Comparison of ENCODE assay signal across 24 mouse cellular contexts in genomic region chr2:37689064-37689615, GRCm38 (mm10). TPM values are rescaled to one million over a fixed set of nuclear protein-coding genes. Genes with fewer than 3 reads are reported as not detected.
DNase-seq lines count a peak whose midpoint lies in the region; ATAC-seq and TF ChIP-seq lines count a peak whose summit lies in the region.
"Had no signal": no experiment of that assay in that cellular context is flagged by ENCODE, and none has a peak within 500 bp of the region (broad histone marks: within the 10 kb centered on the region; RNA-seq: fewer than 3 reads in every experiment).

No protein-coding gene starts in this region.

- no peaks in the 10 kb centered on the region for H3K36me3 ChIP-seq in intestine, embryonic 15.5 days
- H3K36me3 ChIP-seq in intestine, embryonic 16.5 days (ENCODE audit: control insufficient read depth, insufficient read depth, low read length), result no peaks in the 10 kb centered on the region
- H3K36me3 ChIP-seq in liver, postnatal 0 days (replicated peaks; ENCODE audit: insufficient read depth, low read length), result no peaks in the 10 kb centered on the region
- no peaks in the 10 kb centered on the region for H3K36me3 ChIP-seq in heart, embryonic 11.5 days (ENCODE audit: control insufficient read depth, insufficient read depth, low read length)
- no peaks in the 10 kb centered on the region for H3K36me3 ChIP-seq in thymus, adult 2 months (ENCODE audit: control insufficient read depth, insufficient read depth, low read length)
- H3K36me3 ChIP-seq: embryonic facial prominence, embryonic 15.5 days; forebrain, embryonic 15.5 days; heart, embryonic 12.5 days; hindbrain, embryonic 15.5 days had no signal

- H3K4me2 ChIP-seq in intestine, embryonic 15.5 days (replicated peaks), result no peak overlapping the region
- H3K4me2 ChIP-seq in intestine, embryonic 16.5 days (ENCODE audit: low read depth, low read length), result no peak overlapping the region
- 0 out of 2 replicates have a peak overlapping the region, but pooled peaks have one; percentile 18 for H3K4me2 ChIP-seq in liver, postnatal 0 days (ENCODE audit: low read depth, low read length)
- no peak overlapping the region for H3K4me2 ChIP-seq in heart, embryonic 11.5 days
- H3K4me2 ChIP-seq: embryonic facial prominence, embryonic 15.5 days; forebrain, embryonic 15.5 days; heart, embryonic 12.5 days; hindbrain, embryonic 15.5 days had no signal

- no peak overlapping the region for H3K27ac ChIP-seq in intestine, embryonic 15.5 days
- H3K27ac ChIP-seq in intestine, embryonic 16.5 days (ENCODE audit: low read length), result no peak overlapping the region
- H3K27ac ChIP-seq in liver, postnatal 0 days (ENCODE audit: low read depth), result no peak overlapping the region
- H3K27ac ChIP-seq in heart, embryonic 11.5 days (ENCODE audit: low read depth, low read length), result no peak overlapping the region
- no peak overlapping the region for H3K27ac ChIP-seq in thymus, adult 2 months (ENCODE audit: control insufficient read depth, insufficient read depth, low read length)
- H3K27ac ChIP-seq: embryonic facial prominence, embryonic 15.5 days; forebrain, embryonic 10.5 days; forebrain, embryonic 15.5 days; hindbrain, embryonic 15.5 days had no signal

- H3K9me3 ChIP-seq in intestine, embryonic 15.5 days, result no peaks in the 10 kb centered on the region
- H3K9me3 ChIP-seq in intestine, embryonic 16.5 days (ENCODE audit: control insufficient read depth, low read length), result no peaks in the 10 kb centered on the region
- no peaks in the 10 kb centered on the region for H3K9me3 ChIP-seq in liver, postnatal 0 days (ENCODE audit: low read length)
- no peaks in the 10 kb centered on the region for H3K9me3 ChIP-seq in heart, embryonic 11.5 days (replicated peaks; ENCODE audit: control insufficient read depth, low read length)
- H3K9me3 ChIP-seq: embryonic facial prominence, embryonic 15.5 days; forebrain, embryonic 10.5 days; forebrain, embryonic 15.5 days; hindbrain, embryonic 15.5 days had no signal

- 0 out of 2 replicates have a peak, but pooled peaks cover 2% of the 10 kb centered on the region for H3K4me1 ChIP-seq in intestine, embryonic 15.5 days (replicated peaks)
- H3K4me1 ChIP-seq in intestine, embryonic 16.5 days (ENCODE audit: control insufficient read depth, insufficient read depth, low read length), result peaks cover 4% of the 10 kb centered on the region
- H3K4me1 ChIP-seq in liver, postnatal 0 days (ENCODE audit: insufficient read depth), result peaks cover 4% of the 10 kb centered on the region; the same call in 1 of the 2 replicates
- peaks cover 3% of the 10 kb centered on the region; the same call in 1 of the 2 replicates for H3K4me1 ChIP-seq in heart, embryonic 11.5 days (ENCODE audit: control insufficient read depth, insufficient read depth, low read length)
- no peaks in the 10 kb centered on the region for H3K4me1 ChIP-seq in thymus, adult 2 months (replicated peaks; ENCODE audit: control insufficient read depth, insufficient read depth, low read length)
- H3K4me1 ChIP-seq: embryonic facial prominence, embryonic 15.5 days; forebrain, embryonic 10.5 days; hindbrain, embryonic 15.5 days had no signal

- ATAC-seq in intestine, embryonic 15.5 days, result peak; percentile 51; the same call in 1 of the 2 replicates
- ATAC-seq in intestine, embryonic 16.5 days, result no peak
- ATAC-seq in liver, postnatal 0 days, result peak; percentile 29; the same call in 1 of the 2 replicates
- ATAC-seq in heart, embryonic 11.5 days (replicated peaks; ENCODE audit: insufficient number of reproducible peaks, low FRiP score, low TSS enrichment), result no peak
- ATAC-seq: forebrain, embryonic 15.5 days; Patski had no signal

- TF ChIP-seq EP300 in liver, postnatal 0 days (IDR thresholded peaks at IDR 0.05; ENCODE audit: low read depth), result no peak

- whole genome bisulfite sequencing in intestine, embryonic 15.5 days, result 31% methylated on average over 3 of the region's 3 CpGs
- 49% methylated on average over 3 of the region's 3 CpGs for WGBS in intestine, embryonic 16.5 days
- WGBS in liver, postnatal 0 days (ENCODE audit: insufficient replicate concordance), result 50% methylated on average over 3 of the region's 3 CpGs
- 61% methylated on average over 3 of the region's 3 CpGs for WGBS in heart, embryonic 11.5 days (ENCODE audit: insufficient replicate concordance)
- 90% methylated on average over 3 of the region's 3 CpGs for WGBS in thymus, adult 2 months

- no peaks in the 10 kb centered on the region for H3K27me3 ChIP-seq in intestine, embryonic 15.5 days (replicated peaks)
- no peaks in the 10 kb centered on the region for H3K27me3 ChIP-seq in intestine, embryonic 16.5 days (replicated peaks; ENCODE audit: control insufficient read depth, insufficient read depth, low read length)
- no peaks in the 10 kb centered on the region for H3K27me3 ChIP-seq in liver, postnatal 0 days (ENCODE audit: insufficient read depth, low read length)
- H3K27me3 ChIP-seq in heart, embryonic 11.5 days (ENCODE audit: control insufficient read depth, insufficient read depth, low read length), result no peaks in the 10 kb centered on the region
- no peaks in the 10 kb centered on the region for H3K27me3 ChIP-seq in thymus, adult 2 months (ENCODE audit: control insufficient read depth, insufficient read depth, low read length)
- H3K27me3 ChIP-seq: CH12.LX; embryonic facial prominence, embryonic 15.5 days; forebrain, embryonic 15.5 days; heart, embryonic 12.5 days; hindbrain, embryonic 15.5 days; Patski had no signal

- no peak overlapping the region for H3K4me3 ChIP-seq in intestine, embryonic 15.5 days (replicated peaks)
- H3K4me3 ChIP-seq in intestine, embryonic 16.5 days (ENCODE audit: low read length), result no peak overlapping the region
- H3K4me3 ChIP-seq in liver, postnatal 0 days (ENCODE audit: low read depth, low read length), result no peak overlapping the region
- H3K4me3 ChIP-seq in heart, embryonic 11.5 days (ENCODE audit: low read depth, low read length), result no peak overlapping the region
- H3K4me3 ChIP-seq in thymus, adult 2 months (ENCODE audit: control insufficient read depth, insufficient read depth, low read length), result no peak overlapping the region
- H3K4me3 ChIP-seq: embryonic facial prominence, embryonic 15.5 days; erythroblast, embryonic 14.5 days; forebrain, embryonic 10.5 days; forebrain, embryonic 15.5 days; heart, embryonic 12.5 days; hindbrain, embryonic 15.5 days had no signal

- no peak overlapping the region for H3K9ac ChIP-seq in intestine, embryonic 15.5 days
- no peak overlapping the region for H3K9ac ChIP-seq in intestine, embryonic 16.5 days (ENCODE audit: low read depth, low read length)
- no peak overlapping the region for H3K9ac ChIP-seq in liver, postnatal 0 days (replicated peaks)
- H3K9ac ChIP-seq in heart, embryonic 11.5 days (ENCODE audit: low read depth, low read length), result no peak overlapping the region
- H3K9ac ChIP-seq: embryonic facial prominence, embryonic 15.5 days; forebrain, embryonic 15.5 days; heart, embryonic 12.5 days; hindbrain, embryonic 15.5 days had no signal

- TF ChIP-seq POLR2A in thymus, adult 2 months (IDR thresholded peaks at IDR 0.05; ENCODE audit: control insufficient read depth, extremely low read depth, insufficient read depth, low read length, poor library complexity), result no peak

- no peak for TF ChIP-seq CTCF in liver, postnatal 0 days (IDR thresholded peaks at IDR 0.05; ENCODE audit: low read depth)
- TF ChIP-seq CTCF in thymus, adult 2 months (IDR thresholded peaks at IDR 0.05; ENCODE audit: borderline replicate concordance, control insufficient read depth, extremely low read depth, insufficient read depth, low read length, poor library complexity), result no peak

- no peak for DNase-seq in liver, postnatal 0 days
- DNase-seq in liver (no peak), ZHBTc4 (ENCODE audit: low read depth, low spot score) (peak; percentile 31)
- no peak for DNase-seq in lung, postnatal 10 days
- no peak for DNase-seq in thymus, adult 2 months
- DNase-seq: adrenal gland, postnatal 10 days; cerebellum, adult 11 months; cerebellum, adult 8-10 months; cerebellum, postnatal 14 days; embryo, embryonic 11 days; gastrocnemius, postnatal 10 days; heart, adult 18-20 months; heart, postnatal 36 days had no signal

RNA-seq across cellular contexts. Expression of gene Strbp, which starts 14.5 kb away (rescaled TPM):
- polyA plus RNA-seq in intestine, embryonic 15.5 days (2015; fragmentation: Nextera tagmentation; extraction: Ambion mirVana), result 31.3 and 37.0 TPM in 2 replicates
- polyA plus RNA-seq in intestine, embryonic 16.5 days (2015; fragmentation: Nextera tagmentation; extraction: Ambion mirVana), result 27.5 and 28.3 TPM in 2 replicates
- 14.6 and 15.7 TPM in 2 replicates for polyA plus RNA-seq in liver, postnatal 0 days (2015; fragmentation: Nextera tagmentation; extraction: Ambion mirVana)
- 29.2 and 32.4 TPM in 2 replicates for polyA plus RNA-seq in heart, embryonic 11.5 days (2014; fragmentation: Nextera tagmentation; extraction: Ambion mirVana)
- 10.6 and 12.7 TPM in 2 replicates for polyA plus RNA-seq in thymus, adult 2 months (2012; rRNA removed)

Comparison
In these comparisons a context has a peak if more than half of its experiments do, and no peak if none do; other contexts are left out.
1. ATAC-seq: peak in intestine, embryonic 15.5 days (single experiment) and liver, postnatal 0 days (single experiment); none in intestine, embryonic 16.5 days (single experiment) and heart, embryonic 11.5 days (single experiment).